Mouse (Mus musculus) ovary, adult 10 weeks (tissue): ENCODE data around the gene Agap2. TPM values are rescaled to one million over a fixed set of nuclear protein-coding genes. Genes with fewer than 3 reads are reported as not detected.

Source experiments
- polyA plus RNA-seq: library from polyadenylated mRNA; stranded (reverse); fragments of 350-450 nt; fragmentation: Illumina TruSeq; extraction: RNeasy Lipid Tissue Mini Kit (QIAGEN cat#74804); gene quantifications from one replicate; pipeline ENCODE4 v1.2.3, GENCODE M21; 2014

The Agap2 gene
- polyA plus RNA-seq: 0.23 TPM

DNA sequence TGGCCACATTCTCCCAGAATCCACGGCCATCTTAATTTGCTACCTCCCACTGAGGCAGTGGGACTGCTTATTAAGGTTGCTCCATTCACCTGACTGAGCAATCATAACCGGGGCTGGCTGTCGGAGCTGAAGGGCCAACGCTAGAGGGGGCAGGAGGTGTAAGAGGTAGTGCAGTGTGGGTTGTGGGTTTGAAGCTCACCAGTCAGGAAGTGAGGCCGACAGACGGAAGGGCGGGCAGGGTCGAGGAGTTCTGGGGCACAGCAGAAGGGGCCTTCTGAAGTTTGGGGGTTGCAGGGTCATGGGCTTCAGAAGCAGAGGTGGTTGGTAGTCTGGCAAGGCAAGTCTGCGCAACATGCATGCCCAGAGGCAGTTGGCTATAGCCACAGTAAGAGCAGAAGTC is at the start of gene Agap2:
Gene Agap2, plus strand, starts transcription at position 205 of the 400 bp plus-strand sequence.

DNA sequence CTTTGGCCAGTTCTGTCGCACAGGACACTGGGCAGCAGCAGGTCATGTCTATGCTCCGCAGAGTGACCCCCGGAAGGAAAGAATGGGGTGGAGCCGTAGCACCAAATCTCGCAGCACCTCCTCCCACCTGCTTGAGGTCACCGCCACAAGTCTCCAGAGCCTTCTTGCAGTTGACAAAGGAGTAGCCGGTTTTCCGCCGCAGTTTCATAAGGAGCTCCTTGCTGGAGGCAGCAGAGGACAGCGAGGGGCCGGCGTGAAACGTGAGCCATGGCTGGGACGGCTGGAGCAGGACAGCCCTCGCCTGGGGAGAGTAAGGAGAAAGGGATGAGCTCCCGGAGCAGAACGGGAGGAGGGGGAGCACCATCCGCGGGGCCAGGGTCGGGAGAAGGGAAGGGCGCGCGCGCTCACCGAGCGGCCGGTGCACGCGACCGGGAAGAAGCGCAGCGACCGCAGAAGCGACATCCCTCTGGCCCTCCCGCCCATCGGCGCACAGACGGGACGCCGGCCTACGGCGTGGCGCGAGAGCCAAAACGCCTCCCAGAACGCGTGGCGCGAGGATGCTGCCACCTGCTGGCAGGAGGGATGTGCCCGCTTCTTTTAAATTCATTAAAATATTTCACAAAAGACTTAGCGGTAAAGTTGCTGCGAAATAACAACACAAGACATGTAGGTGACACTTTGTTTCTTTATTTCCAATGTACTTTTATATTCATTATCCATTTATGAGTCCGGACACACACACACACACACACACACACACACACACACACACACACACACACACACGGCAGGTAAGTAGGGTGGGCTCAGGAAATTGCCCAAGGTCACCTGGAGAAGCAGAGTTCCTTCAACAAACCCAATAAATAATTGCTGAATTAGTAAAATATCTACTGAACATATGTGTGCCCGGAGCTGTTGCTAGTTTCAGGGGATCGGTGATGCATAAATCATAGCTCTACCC is 44.5 kb upstream of the Agap2 start, which contains the start of gene Tsfm:
Gene Tsfm, minus strand, starts transcription at position 505 of the 961 bp plus-strand sequence.

DNA sequence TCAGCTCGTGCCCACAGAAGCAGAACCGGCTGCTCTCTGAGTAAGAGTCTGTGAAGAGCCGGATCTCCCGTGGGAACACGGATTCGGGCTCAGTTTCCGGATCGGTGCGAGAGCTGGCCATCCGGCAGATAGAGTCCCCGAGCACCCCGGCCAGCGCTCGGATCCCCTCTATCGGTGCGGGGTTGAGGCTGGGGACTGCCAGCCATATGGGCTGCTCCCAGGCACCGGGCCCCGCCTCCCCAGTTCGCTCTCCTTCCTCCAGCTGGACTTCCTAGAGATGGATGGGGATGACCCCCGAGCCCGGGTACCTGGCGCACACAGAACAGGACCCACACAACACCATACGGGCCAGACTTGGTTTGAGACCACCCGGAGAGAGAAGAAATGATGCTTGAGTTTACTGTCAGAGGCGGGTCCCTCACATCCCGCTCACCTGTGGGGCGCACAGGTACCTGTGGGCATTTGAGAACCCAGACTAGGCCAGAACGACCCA is 33.8 kb upstream of the Agap2 start, which contains the start of the genes Mettl1 and Eef1akmt3:
Gene Mettl1, plus strand, starts transcription at position 141 of the 493 bp plus-strand sequence.
Gene Eef1akmt3, minus strand, starts transcription at position 240 of the 493 bp plus-strand sequence.

DNA sequence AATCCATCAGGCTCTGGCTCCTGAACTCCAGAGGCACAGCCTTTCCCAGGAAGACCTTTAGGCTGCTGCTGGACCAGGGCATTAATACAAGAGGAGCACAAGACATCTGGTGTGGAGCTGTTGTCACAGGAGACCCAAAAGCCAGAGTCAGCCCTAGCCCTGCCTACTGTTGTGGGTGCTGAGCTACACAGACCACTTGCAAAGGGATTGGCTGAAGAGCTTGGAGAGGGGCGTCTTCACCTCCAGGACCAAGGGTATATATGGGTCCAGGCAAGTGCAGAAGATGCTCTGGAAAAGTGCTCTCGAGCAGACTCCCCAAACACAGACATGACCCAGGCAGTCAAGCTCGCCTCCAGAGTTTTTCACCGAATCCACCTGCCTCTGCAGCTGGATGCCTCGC is 27.1 kb upstream of the Agap2 start, which contains the start of gene Cyp27b1:
Gene Cyp27b1, plus strand, starts transcription at position 297 of the 400 bp plus-strand sequence.

DNA sequence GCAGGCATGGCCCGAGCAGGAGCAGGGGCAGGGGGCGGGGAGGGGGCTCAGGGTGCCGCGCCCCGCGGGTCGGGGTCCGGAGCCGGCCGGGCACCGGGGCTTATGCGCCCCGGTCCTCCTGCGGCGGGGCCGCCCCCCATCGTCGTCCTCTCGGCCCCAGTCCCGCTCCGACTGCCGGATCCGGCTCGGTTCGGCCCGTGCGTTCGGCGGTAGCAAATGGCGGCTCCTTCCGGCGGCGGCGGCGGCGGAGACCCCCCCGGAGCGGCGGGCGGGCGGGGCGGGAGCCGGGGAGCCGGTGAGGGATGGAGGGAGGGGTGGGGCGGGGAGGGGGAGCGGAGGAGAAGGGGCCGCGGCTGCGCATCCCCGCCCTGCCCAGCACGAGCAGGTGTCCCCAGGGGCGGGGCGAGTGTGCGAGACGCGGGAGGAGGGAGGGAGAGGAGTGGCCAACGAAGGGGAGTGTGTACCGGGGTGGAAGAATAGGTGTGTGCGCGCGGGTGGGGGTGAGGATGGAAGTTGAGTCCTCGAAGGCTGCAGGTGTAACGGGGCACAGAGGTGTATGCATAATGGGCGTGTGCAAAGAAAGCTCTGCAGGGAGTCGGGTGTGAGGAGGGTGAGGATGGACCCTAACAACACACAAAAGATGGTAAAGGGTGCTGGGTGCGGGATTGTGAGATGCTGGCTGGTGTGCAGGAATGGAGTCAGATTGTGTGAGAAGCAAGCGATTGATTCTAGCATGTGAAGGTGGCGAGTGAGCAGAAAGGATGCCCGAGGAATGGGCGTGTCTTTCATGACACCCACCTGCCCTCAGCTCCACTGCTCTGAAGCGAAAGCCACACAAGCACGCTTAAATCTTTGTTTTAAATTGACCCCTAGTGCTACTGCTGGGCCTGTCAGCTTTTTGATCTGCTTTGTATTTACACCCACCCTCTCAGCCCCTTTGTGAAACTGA is 14.8 kb upstream of the Agap2 start, which contains the start of gene March9:
Gene March9, minus strand, starts transcription at position 217 of the 949 bp plus-strand sequence.

DNA sequence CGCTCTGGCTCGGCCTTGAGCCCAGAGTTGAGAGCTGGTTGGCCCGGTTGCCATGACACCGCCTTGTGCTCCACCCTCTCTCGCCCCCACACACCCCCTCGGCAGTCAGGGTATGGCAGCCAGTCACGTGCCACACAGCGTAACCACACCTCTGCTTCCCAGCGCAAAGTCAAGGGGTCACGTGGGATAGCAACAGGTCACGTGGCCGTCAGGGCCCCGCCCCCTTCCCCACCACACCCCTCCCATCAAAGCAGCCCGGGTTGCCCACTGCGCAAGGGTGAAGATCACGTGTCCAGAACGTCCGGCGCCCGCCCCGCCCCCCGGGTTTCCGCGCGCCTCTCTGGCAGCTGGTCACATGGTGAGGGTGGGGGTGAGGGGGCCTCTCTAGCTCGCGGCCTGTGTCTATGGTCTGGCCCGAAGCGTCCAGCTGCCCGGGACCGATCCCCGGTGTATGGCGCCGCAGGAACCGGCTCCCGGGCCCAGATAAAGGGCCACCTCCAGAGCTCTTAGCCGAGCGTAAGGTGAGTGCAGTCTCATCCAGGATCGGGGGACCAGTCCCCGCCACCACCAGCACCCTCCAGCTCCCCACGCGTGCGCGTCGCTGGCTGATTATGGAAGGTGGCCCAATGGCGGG is 11.7 kb upstream of the Agap2 start, which contains the start of gene Cdk4:
Gene Cdk4, plus strand, starts transcription at position 296 of the 634 bp plus-strand sequence.

DNA sequence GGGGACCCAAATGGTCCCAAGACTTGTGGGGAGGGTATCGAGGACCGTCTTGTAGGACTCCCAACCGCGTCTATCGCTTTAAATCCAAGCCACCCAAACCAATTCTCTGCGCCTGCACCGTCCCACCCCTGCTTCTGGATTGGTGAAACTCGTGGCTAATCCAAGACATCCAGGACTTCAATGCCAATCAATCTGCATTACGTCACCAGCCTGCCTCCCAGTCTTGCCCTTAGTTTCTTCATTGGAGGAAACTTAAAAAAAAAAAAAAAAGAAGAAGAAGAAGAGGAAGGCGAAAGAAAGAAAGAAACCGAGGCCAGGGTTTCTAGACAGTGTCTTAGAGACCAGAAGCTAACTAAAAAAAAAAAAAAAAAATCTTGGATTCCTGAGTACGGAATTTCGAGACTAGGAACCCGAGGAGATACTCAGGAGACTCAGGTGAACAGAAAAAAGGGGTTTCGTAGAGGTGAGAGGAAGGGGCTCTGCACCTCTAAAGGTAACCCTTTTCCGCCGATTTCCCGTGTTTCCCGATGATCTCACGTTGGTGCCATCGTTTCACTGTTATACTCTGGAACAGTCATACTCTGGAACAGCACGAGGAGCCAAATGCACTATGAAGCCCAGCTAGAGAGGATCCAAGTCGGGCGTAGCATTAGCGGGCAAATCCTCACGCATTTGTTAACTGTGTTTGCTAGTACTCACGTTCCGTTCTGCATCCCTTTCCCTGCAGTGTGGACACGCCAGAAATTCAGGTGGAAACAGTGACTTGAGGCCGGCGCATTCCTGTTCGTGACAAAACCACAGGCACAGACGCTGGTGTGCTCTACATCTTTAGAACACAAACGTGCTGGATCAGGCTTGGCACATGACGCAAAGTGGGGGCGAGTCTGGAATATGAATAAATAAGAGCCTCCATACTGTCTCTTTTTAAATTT is 4.6 kb upstream of the Agap2 start, which contains the start of gene Tspan31:
Gene Tspan31, minus strand, starts transcription at position 75 of the 932 bp plus-strand sequence.

DNA sequence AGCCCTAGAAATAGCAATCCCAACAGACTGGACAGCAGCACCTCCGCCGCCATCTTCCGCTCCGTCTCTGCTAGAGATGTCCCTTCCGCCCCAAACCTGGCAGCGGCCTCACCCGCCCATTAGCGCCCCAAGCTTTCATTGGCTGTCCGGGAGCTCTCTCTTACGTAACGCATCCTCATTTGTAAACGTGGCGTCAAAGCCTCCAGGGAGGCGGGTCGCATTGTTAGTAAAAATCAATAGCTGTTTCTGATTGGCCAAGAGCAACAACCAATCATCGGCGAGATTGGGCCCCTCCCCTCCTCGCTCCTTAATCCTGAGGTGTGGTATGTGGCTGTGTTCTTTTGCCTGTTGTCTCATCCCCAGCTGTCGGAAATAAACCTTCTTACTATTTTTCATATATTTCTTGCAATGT is 46.0 kb downstream of the Agap2 start, which contains the start of gene Os9:
Gene Os9, minus strand, starts transcription at position 66 of the 412 bp plus-strand sequence.

Other genes with a start within 250 kb of the Agap2 start
- gene Atp23, start 173.9 kb upstream of the Agap2 start, polyA plus RNA-seq: 5.4 TPM
- 49.7 TPM for gene Ctdsp2, start 96.6 kb upstream of the Agap2 start, polyA plus RNA-seq
- not detected for gene Avil, start 74.6 kb upstream of the Agap2 start, polyA plus RNA-seq
- 6.6 TPM for gene Tsfm, start 44.4 kb upstream of the Agap2 start, polyA plus RNA-seq
- gene Mettl1, start 33.9 kb upstream of the Agap2 start, polyA plus RNA-seq: 4.7 TPM
- 0.26 TPM for gene Eef1akmt3, start 33.8 kb upstream of the Agap2 start, polyA plus RNA-seq
- gene Cyp27b1, start 27.0 kb upstream of the Agap2 start, polyA plus RNA-seq: not detected
- 3.0 TPM for gene March9, start 15.1 kb upstream of the Agap2 start, polyA plus RNA-seq
- gene Cdk4, start 11.8 kb upstream of the Agap2 start, polyA plus RNA-seq: 50.1 TPM
- 60.6 TPM for gene Tspan31, start 5.0 kb upstream of the Agap2 start, polyA plus RNA-seq
- gene Os9, start 45.8 kb downstream of the Agap2 start, polyA plus RNA-seq: 8.6 TPM
- 0.31 TPM for gene B4galnt1, start 89.9 kb downstream of the Agap2 start, polyA plus RNA-seq
- not detected for gene Slc26a10, start 105.4 kb downstream of the Agap2 start, polyA plus RNA-seq
- 18.3 TPM for gene Arhgef25, start 114.8 kb downstream of the Agap2 start, polyA plus RNA-seq
- 2.9 TPM for gene Dtx3, start 120.4 kb downstream of the Agap2 start, polyA plus RNA-seq
- 11.7 TPM for gene Pip4k2c, start 136.3 kb downstream of the Agap2 start, polyA plus RNA-seq
- 0.26 TPM for gene Kif5a, start 188.1 kb downstream of the Agap2 start, polyA plus RNA-seq
- 16.8 TPM for gene Dctn2, start 191.1 kb downstream of the Agap2 start, polyA plus RNA-seq
- 3.0 TPM for gene Mbd6, start 213.7 kb downstream of the Agap2 start, polyA plus RNA-seq
- gene Mars, start 236.5 kb downstream of the Agap2 start, polyA plus RNA-seq: 11.4 TPM
- gene Arhgap9, start 246.7 kb downstream of the Agap2 start, polyA plus RNA-seq: 0.20 TPM